Mouse (Mus musculus) forebrain, embryonic 14.5 days (tissue): ENCODE results near the gene Kif27. TPM values are rescaled to one million over a fixed set of nuclear protein-coding genes. Genes with fewer than 3 reads are reported as not detected.

Experiments used
- ATAC-seq: fragments of 200-750 bp; cut with Nextera tagmentation; 2 replicates; pipeline ENCODE4 v1.8.0; 2017; ENCODE audit warnings: mild to moderate bottlenecking, moderate library complexity
- DNase-seq: peaks from one replicate; pipeline ENCODE4 v3.0.0-alpha.2; 2015; ENCODE audit warnings: low spot score
- H3K27ac ChIP-seq: fragments of 300-500 bp; sonication (generic); 2 replicates; pipeline ENCODE4 v1.5.1; 2014; ENCODE audit warnings: low read depth, mild to moderate bottlenecking, control low read depth, low read length, moderate library complexity
- H3K27me3 ChIP-seq: fragments of 300-500 bp; sonication (generic); replicated peaks from 2 replicates; pipeline ENCODE4 v1.6.1; 2014; ENCODE audit warnings: low read length, control low read depth, mixed read lengths; ENCODE audit not compliant: control insufficient read depth, insufficient read depth
- H3K36me3 ChIP-seq: fragments of 300-500 bp; sonication (generic); 2 replicates; pipeline ENCODE4 v1.6.1; 2014; ENCODE audit warnings: low read length, control low read depth; ENCODE audit not compliant: control insufficient read depth, insufficient read depth
- H3K4me1 ChIP-seq: fragments of 300-500 bp; sonication (generic); 2 replicates; pipeline ENCODE4 v1.6.1; 2014; ENCODE audit warnings: antibody characterized with exemption, low read length, control low read depth; ENCODE audit not compliant: control insufficient read depth, insufficient read depth
- H3K4me2 ChIP-seq: fragments of 300-500 bp; sonication (generic); 2 replicates; pipeline ENCODE4 v1.6.1; 2014; ENCODE audit warnings: mild to moderate bottlenecking, control low read depth, low read length
- H3K4me3 ChIP-seq: fragments of 300-500 bp; sonication (generic); 2 replicates; pipeline ENCODE4 v1.5.1; 2014; ENCODE audit warnings: low read depth, low read length, control low read depth
- H3K9ac ChIP-seq: fragments of 300-500 bp; sonication (generic); 2 replicates; pipeline ENCODE4 v1.6.1; 2014; ENCODE audit warnings: mild to moderate bottlenecking, low read length, control low read depth, moderate library complexity
- H3K9me3 ChIP-seq: fragments of 300-500 bp; sonication (generic); replicated peaks from 2 replicates; pipeline ENCODE4 v1.6.1; 2016; ENCODE audit warnings: low read length, control low read depth, mixed read lengths; ENCODE audit not compliant: control insufficient read depth
- WGBS: fragments of 180-500 bp; shearing (Covaris S2); extraction: QIAGEN DNeasy Blood & Tissue Kit; methylation state at CpG from one replicate; pipeline ENCODE4 v1.1.7; 2014; 5-methylcytosine and 5-hydroxymethylcytosine counted together
- polyA plus RNA-seq: library from polyadenylated mRNA; unstranded; fragments of >200 nt; fragmentation: Nextera tagmentation; extraction: Ambion mirVana; gene quantifications from 2 replicates; pipeline ENCODE4 v1.2.1, GENCODE M21; 2014

Kif27 gene
- polyA plus RNA-seq, 1 experiment from 2014 or later = 1.2 TPM

- no peak overlapping the region for H3K27ac ChIP-seq
- no peak overlapping the region for H3K9ac ChIP-seq
- ATAC-seq = no peak
- H3K27me3 ChIP-seq = no peaks in the 10 kb centered on the region
- 80% methylated on average over 12 of the region's 12 CpGs for WGBS
- H3K9me3 ChIP-seq = 0 out of 2 replicates have a peak, but pooled peaks cover 2% of the 10 kb centered on the region
- no peak for DNase-seq
- H3K4me2 ChIP-seq = no peak overlapping the region
- no peak overlapping the region for H3K4me3 ChIP-seq
- H3K36me3 ChIP-seq = no peaks in the 10 kb centered on the region
- H3K4me1 ChIP-seq = no peaks in the 10 kb centered on the region
Measured at GRCm38 (mm10) chr13:58337456-58337855, 21.5 kb downstream of the Kif27 start.

- no peaks in the 10 kb centered on the region for H3K36me3 ChIP-seq
- 0 out of 2 replicates have a peak, but pooled peaks cover 2% of the 10 kb centered on the region for H3K9me3 ChIP-seq
- no peak overlapping the region for H3K9ac ChIP-seq
- no peaks in the 10 kb centered on the region for H3K27me3 ChIP-seq
- H3K4me2 ChIP-seq = no peak overlapping the region
- no peak for DNase-seq
- ATAC-seq = no peak
- H3K27ac ChIP-seq = no peak overlapping the region
- H3K4me1 ChIP-seq = no peaks in the 10 kb centered on the region
- whole genome bisulfite sequencing = 91% methylated on average over 5 of the region's 5 CpGs
- H3K4me3 ChIP-seq = no peak overlapping the region
Measured at GRCm38 (mm10) chr13:58334116-58334515, 24.8 kb downstream of the Kif27 start.

GRCm38 (mm10) chr13:58317768-58318167 lies 41.2 kb downstream of the Kif27 start:
- no peaks in the 10 kb centered on the region for H3K4me1 ChIP-seq
- H3K4me3 ChIP-seq = no peak overlapping the region
- H3K27ac ChIP-seq = no peak overlapping the region
- H3K27me3 ChIP-seq = no peaks in the 10 kb centered on the region
- WGBS = 67% methylated on average over 2 of the region's 2 CpGs
- ATAC-seq = no peak
- no peak overlapping the region for H3K9ac ChIP-seq
- H3K36me3 ChIP-seq = no peaks in the 10 kb centered on the region
- H3K9me3 ChIP-seq = no peaks in the 10 kb centered on the region
- no peak overlapping the region for H3K4me2 ChIP-seq
- peak; percentile 36 for DNase-seq

GRCm38 (mm10) chr13:58314991-58315390 lies 43.9 kb downstream of the Kif27 start:
- Histone ChIP-seq H3K27me3 (no peaks in the 10 kb centered on the region), H3K9me3 (no peaks in the 10 kb centered on the region), H3K36me3 (no peaks in the 10 kb centered on the region), H3K4me1 (no peaks in the 10 kb centered on the region), H3K4me3 (no peak overlapping the region), H3K4me2 (no peak overlapping the region), H3K27ac (no peak overlapping the region), H3K9ac (no peak overlapping the region)
- WGBS = 62% methylated on average over 6 of the region's 6 CpGs
- no peak for DNase-seq
- no peak for ATAC-seq

- ATAC-seq (no peak), DNase-seq (no peak)
- Histone ChIP-seq H3K36me3 (no peaks in the 10 kb centered on the region), H3K4me1 (no peaks in the 10 kb centered on the region), H3K9ac (no peak overlapping the region), H3K9me3 (no peaks in the 10 kb centered on the region), H3K4me2 (no peak overlapping the region), H3K27me3 (no peaks in the 10 kb centered on the region), H3K27ac (no peak overlapping the region), H3K4me3 (no peak overlapping the region)
- WGBS = 68% methylated on average over 3 of the region's 3 CpGs
Measured at GRCm38 (mm10) chr13:58313758-58314157, 45.2 kb downstream of the Kif27 start.

- H3K4me1 ChIP-seq = no peaks in the 10 kb centered on the region
- H3K27me3 ChIP-seq = no peaks in the 10 kb centered on the region
- H3K4me2 ChIP-seq = no peak overlapping the region
- no peak overlapping the region for H3K4me3 ChIP-seq
- DNase-seq (no peak), ATAC-seq (no peak)
- H3K27ac ChIP-seq = no peak overlapping the region
- WGBS = 51% methylated on average over 3 of the region's 3 CpGs
- H3K36me3 ChIP-seq = no peaks in the 10 kb centered on the region
- no peak overlapping the region for H3K9ac ChIP-seq
- H3K9me3 ChIP-seq = no peaks in the 10 kb centered on the region
Measured at GRCm38 (mm10) chr13:58311351-58311750, 47.6 kb downstream of the Kif27 start.

GRCm38 (mm10) chr13:58309499-58309898 lies 49.4 kb downstream of the Kif27 start:
- H3K27me3 ChIP-seq = no peaks in the 10 kb centered on the region
- H3K4me3 ChIP-seq = no peak overlapping the region
- H3K27ac ChIP-seq = no peak overlapping the region
- ATAC-seq (no peak), DNase-seq (no peak)
- H3K4me1 ChIP-seq = no peaks in the 10 kb centered on the region
- no peaks in the 10 kb centered on the region for H3K9me3 ChIP-seq
- H3K36me3 ChIP-seq = no peaks in the 10 kb centered on the region
- H3K4me2 ChIP-seq = no peak overlapping the region
- H3K9ac ChIP-seq = no peak overlapping the region
- 74% methylated on average over 8 of the region's 8 CpGs for WGBS

GRCm38 (mm10) chr13:58307453-58307852 lies 51.5 kb downstream of the Kif27 start:
- ATAC-seq (no peak), DNase-seq (no peak)
- no peaks in the 10 kb centered on the region for H3K27me3 ChIP-seq
- H3K36me3 ChIP-seq = no peaks in the 10 kb centered on the region
- no peaks in the 10 kb centered on the region for H3K4me1 ChIP-seq
- H3K4me2 ChIP-seq = no peak overlapping the region
- no peak overlapping the region for H3K9ac ChIP-seq
- no peaks in the 10 kb centered on the region for H3K9me3 ChIP-seq
- H3K4me3 ChIP-seq = no peak overlapping the region
- H3K27ac ChIP-seq = no peak overlapping the region
- 95% methylated on average over 5 of the region's 5 CpGs for WGBS

- no peaks in the 10 kb centered on the region for H3K36me3 ChIP-seq
- H3K4me3 ChIP-seq = no peak overlapping the region
- no peaks in the 10 kb centered on the region for H3K4me1 ChIP-seq
- no peak overlapping the region for H3K9ac ChIP-seq
- no peak overlapping the region for H3K4me2 ChIP-seq
- H3K27me3 ChIP-seq = no peaks in the 10 kb centered on the region
- no peaks in the 10 kb centered on the region for H3K9me3 ChIP-seq
- ATAC-seq = no peak
- no peak for DNase-seq
- no peak overlapping the region for H3K27ac ChIP-seq
- 92% methylated on average over 2 of the region's 2 CpGs for WGBS
Measured at GRCm38 (mm10) chr13:58305230-58305629, 53.7 kb downstream of the Kif27 start.
